Mouse (Mus musculus) forebrain, embryonic 13.5 days (tissue): Measurements from ENCODE around the gene Rapgef3. TPM values are rescaled to one million over a fixed set of nuclear protein-coding genes. Genes with fewer than 3 reads are reported as not detected.

Experiments used
- ATAC-seq: fragments of 200-750 bp; cut with Nextera tagmentation; 2 replicates; pipeline ENCODE4 v1.8.0; 2017
- H3K27ac ChIP-seq: fragments of 300-500 bp; sonication (generic); 2 replicates; pipeline ENCODE4 v1.5.1; 2015; ENCODE audit warnings: inconsistent platforms, mild to moderate bottlenecking, moderate library complexity
- H3K27me3 ChIP-seq: fragments of 300-500 bp; sonication (generic); 2 replicates; pipeline ENCODE4 v1.6.1; 2015; ENCODE audit warnings: mild to moderate bottlenecking, inconsistent platforms
- H3K36me3 ChIP-seq: fragments of 300-500 bp; sonication (generic); 2 replicates; pipeline ENCODE4 v1.6.1; 2015; ENCODE audit warnings: mild to moderate bottlenecking, inconsistent platforms; ENCODE audit not compliant: poor library complexity, severe bottlenecking
- H3K4me1 ChIP-seq: fragments of 300-500 bp; sonication (generic); 2 replicates; pipeline ENCODE4 v1.6.1; 2015; ENCODE audit warnings: inconsistent platforms
- H3K4me2 ChIP-seq: fragments of 300-500 bp; sonication (generic); 2 replicates; pipeline ENCODE4 v1.6.1; 2015; ENCODE audit warnings: inconsistent platforms, mild to moderate bottlenecking, moderate library complexity
- H3K4me3 ChIP-seq: fragments of 300-500 bp; sonication (generic); 2 replicates; pipeline ENCODE4 v1.5.1; 2015; ENCODE audit warnings: mild to moderate bottlenecking, inconsistent platforms
- H3K9ac ChIP-seq: fragments of 300-500 bp; sonication (generic); 2 replicates; pipeline ENCODE4 v1.6.1; 2015; ENCODE audit warnings: mild to moderate bottlenecking, inconsistent platforms
- H3K9me3 ChIP-seq: fragments of 300-500 bp; sonication (generic); replicated peaks from 2 replicates; pipeline ENCODE4 v1.6.1; 2016; ENCODE audit warnings: inconsistent platforms
- WGBS: fragments of 180-500 bp; shearing (Covaris S2); methylation state at CpG from one replicate; pipeline ENCODE4 v1.1.7; 2015; 5-methylcytosine and 5-hydroxymethylcytosine counted together
- polyA plus RNA-seq: library from polyadenylated mRNA; unstranded; fragments of >200 nt; fragmentation: Nextera tagmentation; extraction: Ambion mirVana; gene quantifications from 2 replicates; pipeline ENCODE4 v1.2.1, GENCODE M21; 2015

Gene Rapgef3
- polyA plus RNA-seq, 1 experiment from 2014 or later: 6.7 TPM

DNA sequence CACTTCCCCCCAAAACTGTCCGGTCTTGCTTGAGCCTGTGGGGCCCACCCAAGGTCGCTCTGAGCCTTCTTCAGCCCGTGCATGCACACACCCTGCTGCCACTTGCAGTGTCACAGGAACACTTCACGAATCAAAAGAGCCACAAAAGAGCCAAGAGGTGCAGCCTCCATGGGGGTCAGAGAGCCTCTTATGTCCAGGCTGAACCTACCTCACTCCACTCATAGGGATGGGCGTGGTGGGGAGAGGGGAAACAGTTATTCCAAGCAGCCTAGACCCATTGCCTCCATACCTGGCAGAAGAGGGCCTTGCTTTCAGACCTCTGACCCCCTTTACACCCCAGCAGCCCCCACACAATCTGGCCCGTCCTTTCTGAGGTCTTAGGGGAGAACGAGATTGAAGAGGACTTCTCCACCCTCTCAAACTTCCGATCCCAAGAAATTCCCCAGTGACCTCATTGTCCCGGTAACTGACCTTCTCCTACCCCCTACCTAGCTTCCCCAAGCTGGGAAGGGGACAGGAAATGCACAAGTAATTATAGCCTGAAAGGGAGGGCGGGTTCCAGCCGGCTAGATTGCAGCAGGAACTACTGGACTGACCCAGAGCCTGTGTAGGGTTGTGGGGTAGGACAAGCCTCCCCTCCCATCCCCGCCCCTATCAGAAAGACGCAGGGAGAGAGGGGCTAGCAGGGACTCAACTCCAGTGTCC, 2.5 kb downstream of the Rapgef3 start:
- peaks cover 59% of the 10 kb centered on the region for H3K27me3 ChIP-seq

DNA sequence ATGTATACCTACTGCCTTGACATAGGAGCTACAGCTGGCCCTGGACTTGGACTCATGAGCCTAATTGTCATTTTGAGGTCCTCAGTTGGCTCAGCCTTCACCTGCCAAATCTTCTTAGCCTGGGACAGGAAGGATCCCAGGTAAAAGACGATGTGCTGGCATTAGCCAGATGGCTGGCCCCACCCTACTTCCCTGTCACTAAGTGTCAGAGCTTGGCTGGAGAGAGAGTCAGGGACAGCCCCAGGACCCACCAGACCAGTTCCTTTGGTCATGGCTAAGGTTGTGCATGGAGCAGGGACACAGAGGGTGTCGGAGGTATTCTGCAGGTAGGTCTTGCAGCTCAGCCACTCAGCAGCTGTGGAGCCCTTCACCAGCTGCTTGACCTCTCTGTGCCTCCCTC, 3.2 kb downstream of the Rapgef3 start:
- no peak overlapping the region for H3K27ac ChIP-seq
- no peaks in the 10 kb centered on the region for H3K9me3 ChIP-seq
- H3K4me3 ChIP-seq: no peak overlapping the region
- peaks cover 52% of the 10 kb centered on the region for H3K27me3 ChIP-seq
- 85% methylated on average over 2 of the region's 2 CpGs for WGBS
- no peak overlapping the region for H3K9ac ChIP-seq
- no peak for ATAC-seq
- no peaks in the 10 kb centered on the region for H3K36me3 ChIP-seq
- peaks cover 31% of the 10 kb centered on the region for H3K4me1 ChIP-seq
- no peak overlapping the region for H3K4me2 ChIP-seq

More for the DNA sequence above, 2.5 kb downstream of the Rapgef3 start:
- H3K36me3 ChIP-seq: no peaks in the 10 kb centered on the region
- H3K4me1 ChIP-seq: peaks cover 31% of the 10 kb centered on the region
- H3K4me2 ChIP-seq: peak overlapping the region; percentile 94
- no peak overlapping the region for H3K27ac ChIP-seq
- ATAC-seq: no peak
- H3K9me3 ChIP-seq: no peaks in the 10 kb centered on the region
- no peak overlapping the region for H3K9ac ChIP-seq
- no peak overlapping the region for H3K4me3 ChIP-seq
- 42% methylated on average over 13 of the region's 13 CpGs for WGBS

DNA sequence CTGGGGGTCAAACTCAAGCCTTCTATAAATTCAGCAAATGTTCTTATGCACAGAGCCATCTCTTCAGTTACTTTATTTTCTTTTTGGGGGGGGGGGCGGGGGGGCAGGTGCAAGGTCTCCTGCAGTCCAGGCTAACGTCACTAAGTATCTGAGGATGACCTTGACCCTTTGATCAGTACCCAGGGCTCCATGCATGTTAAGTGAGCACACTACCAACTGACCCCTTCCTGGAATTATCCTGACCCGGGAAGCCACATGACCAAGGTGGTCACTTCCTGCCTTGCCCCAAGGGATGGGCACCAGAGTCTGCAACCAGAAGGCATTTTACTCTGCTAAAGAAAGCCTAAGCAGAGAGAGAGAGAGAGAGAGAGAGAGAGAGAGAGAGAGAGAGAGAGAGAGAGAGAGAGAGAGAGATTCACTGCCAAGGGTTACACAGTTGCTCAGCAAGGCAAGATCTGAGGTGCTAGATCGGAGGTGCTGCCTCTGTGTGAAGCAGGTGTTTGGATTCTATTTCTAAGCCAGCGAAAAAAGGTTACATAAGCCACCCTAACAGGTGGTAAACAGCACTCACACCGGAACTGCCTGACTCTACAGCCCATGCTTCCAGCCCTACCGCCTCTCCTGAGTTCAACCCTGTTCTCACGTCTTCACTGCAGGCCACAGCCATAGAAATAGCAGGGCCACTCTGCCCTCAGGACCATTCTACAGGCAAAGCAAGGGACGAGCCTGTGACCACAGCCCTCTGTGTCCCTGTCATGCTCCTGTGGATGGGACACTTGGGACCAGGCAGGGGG, 4.3 kb downstream of the Rapgef3 start:
- Histone ChIP-seq H3K4me2 (no peak overlapping the region), H3K9me3 (no peaks in the 10 kb centered on the region), H3K9ac (no peak overlapping the region), H3K36me3 (no peaks in the 10 kb centered on the region), H3K27me3 (peaks cover 42% of the 10 kb centered on the region), H3K27ac (no peak overlapping the region), H3K4me1 (peaks cover 31% of the 10 kb centered on the region), H3K4me3 (no peak overlapping the region)
- ATAC-seq: no peak
- 72% methylated on average over 9 of the region's 9 CpGs for WGBS

DNA sequence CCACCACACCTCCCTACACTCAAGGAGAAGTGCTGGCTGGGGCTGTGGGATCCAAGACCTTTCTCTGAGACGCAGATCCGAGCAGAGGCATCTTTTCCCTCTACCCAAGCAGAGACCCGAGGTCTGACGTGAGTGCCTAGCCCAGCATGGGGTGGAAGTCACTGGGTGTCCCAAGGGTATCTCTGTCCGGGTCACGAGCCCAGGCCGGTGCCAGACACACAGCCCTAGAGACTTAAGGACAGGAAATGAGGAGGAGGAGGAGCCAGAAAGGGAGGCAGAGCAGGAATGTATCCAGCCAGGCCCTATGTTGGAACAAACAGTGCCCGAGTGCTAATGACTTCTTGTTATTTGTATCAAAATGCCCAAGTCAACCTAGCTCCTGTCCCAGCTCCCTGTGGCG, 5.0 kb downstream of the Rapgef3 start:
- 77% methylated on average over 9 of the region's 9 CpGs for WGBS
- ATAC-seq: no peak
- Histone ChIP-seq H3K4me2 (no peak overlapping the region), H3K9me3 (no peaks in the 10 kb centered on the region), H3K36me3 (no peaks in the 10 kb centered on the region), H3K27me3 (peaks cover 35% of the 10 kb centered on the region), H3K27ac (no peak overlapping the region), H3K9ac (no peak overlapping the region), H3K4me3 (no peak overlapping the region), H3K4me1 (peaks cover 24% of the 10 kb centered on the region)

DNA sequence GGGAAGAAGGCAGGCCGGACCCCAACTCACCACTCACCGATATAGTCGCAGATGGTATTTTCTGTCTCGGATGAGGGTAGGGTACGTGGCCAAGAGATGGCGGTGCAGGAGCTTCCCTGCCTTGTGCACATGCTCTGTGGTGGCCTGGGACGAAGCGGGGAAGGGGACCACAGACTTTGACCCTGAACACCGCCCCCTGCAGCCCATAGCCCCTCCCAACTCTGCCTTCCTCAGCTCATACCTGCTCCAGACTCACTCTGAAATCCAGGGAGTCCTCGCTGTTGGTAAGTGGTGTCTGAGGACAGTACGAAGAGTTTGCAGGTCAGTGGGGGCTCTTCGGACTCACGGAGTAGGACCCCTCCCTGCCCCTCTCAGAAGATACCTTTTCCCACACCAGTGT, 6.3 kb downstream of the Rapgef3 start:
- H3K4me1 ChIP-seq: peaks cover 11% of the 10 kb centered on the region
- 37% methylated on average over 13 of the region's 13 CpGs for WGBS

DNA sequence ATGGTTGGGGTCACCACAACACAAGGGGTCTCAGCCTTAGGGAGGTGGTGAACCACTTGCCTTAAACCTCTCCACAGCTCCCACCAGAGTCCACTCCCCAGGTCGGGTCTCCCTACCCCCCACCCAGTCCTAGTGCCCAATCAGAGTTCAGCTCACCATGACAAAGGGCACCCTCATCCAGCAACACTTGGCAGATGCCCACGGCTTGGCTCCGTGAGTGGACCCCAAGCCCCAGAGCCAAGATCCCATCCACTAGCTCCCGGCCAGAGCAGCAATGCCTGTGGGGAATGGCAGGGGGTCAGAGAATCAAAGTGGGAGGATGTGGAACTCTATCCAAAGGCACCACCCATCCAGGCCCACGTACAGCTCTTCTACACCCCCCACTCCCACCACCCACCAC, 6.8 kb downstream of the Rapgef3 start:
- Histone ChIP-seq H3K4me2 (no peak overlapping the region), H3K36me3 (no peaks in the 10 kb centered on the region), H3K9ac (no peak overlapping the region), H3K4me3 (no peak overlapping the region), H3K27ac (no peak overlapping the region), H3K27me3 (peaks cover 18% of the 10 kb centered on the region), H3K4me1 (peaks cover 6% of the 10 kb centered on the region), H3K9me3 (no peaks in the 10 kb centered on the region)
- 65% methylated on average over 5 of the region's 5 CpGs for WGBS
- ATAC-seq: no peak

More for the DNA sequence above, 6.3 kb downstream of the Rapgef3 start:
- no peak for ATAC-seq
- Histone ChIP-seq H3K4me2 (no peak overlapping the region), H3K9me3 (no peaks in the 10 kb centered on the region), H3K27me3 (peaks cover 22% of the 10 kb centered on the region), H3K9ac (no peak overlapping the region), H3K36me3 (no peaks in the 10 kb centered on the region), H3K4me3 (no peak overlapping the region), H3K27ac (no peak overlapping the region)

DNA sequence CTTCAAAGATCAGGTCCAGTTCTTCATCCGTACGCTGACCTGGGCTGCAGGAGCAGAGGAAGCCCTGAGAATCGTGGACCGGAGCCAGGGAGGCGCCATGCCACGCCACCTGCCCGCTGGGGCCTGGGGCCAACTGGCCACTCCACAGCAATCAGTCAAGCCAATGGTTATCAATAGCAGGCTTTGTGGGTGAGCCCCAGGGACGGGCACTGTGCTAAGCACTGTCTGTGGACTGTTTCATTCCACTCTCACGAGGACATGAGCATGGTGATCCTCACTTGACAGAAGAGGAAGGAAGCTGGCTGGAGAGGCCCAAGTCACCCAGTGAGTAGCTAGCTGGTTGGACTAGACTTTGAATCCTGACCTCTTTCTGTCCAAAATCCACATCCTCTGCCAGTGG, 7.8 kb downstream of the Rapgef3 start:
- 93% methylated on average over 9 of the region's 9 CpGs for WGBS
- Histone ChIP-seq H3K9me3 (no peaks in the 10 kb centered on the region), H3K9ac (no peak overlapping the region), H3K4me1 (no peaks in the 10 kb centered on the region), H3K4me3 (no peak overlapping the region), H3K27me3 (peaks cover 10% of the 10 kb centered on the region), H3K36me3 (no peaks in the 10 kb centered on the region), H3K4me2 (no peak overlapping the region), H3K27ac (no peak overlapping the region)
- no peak for ATAC-seq

DNA sequence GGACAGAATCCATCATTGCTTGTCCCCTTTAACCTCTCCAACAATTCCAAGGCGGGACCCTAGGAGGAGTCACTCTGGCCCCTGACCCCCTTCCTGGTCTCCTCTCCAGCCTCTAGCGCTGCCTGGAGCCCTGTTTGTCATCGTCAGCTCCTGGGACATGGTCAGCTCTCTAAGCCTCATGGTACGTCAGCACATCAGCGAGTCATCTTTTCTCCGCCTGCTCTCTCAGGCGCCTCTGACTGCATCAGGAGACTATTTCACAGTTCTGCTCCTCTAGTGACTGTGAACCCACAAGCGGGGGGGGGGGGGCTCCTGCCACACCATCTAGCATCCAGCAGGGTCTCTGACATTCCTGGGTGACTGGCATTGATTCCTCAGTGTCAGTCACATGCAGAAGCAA, 12.4 kb downstream of the Rapgef3 start:
- WGBS: 59% methylated on average over 8 of the region's 8 CpGs
- no peak overlapping the region for H3K4me3 ChIP-seq
- ATAC-seq: no peak
- H3K9ac ChIP-seq: no peak overlapping the region
- peaks cover 15% of the 10 kb centered on the region for H3K4me1 ChIP-seq
- no peaks in the 10 kb centered on the region for H3K9me3 ChIP-seq
- H3K4me2 ChIP-seq: no peak overlapping the region
- no peak overlapping the region for H3K27ac ChIP-seq
- H3K27me3 ChIP-seq: no peaks in the 10 kb centered on the region
- H3K36me3 ChIP-seq: no peaks in the 10 kb centered on the region

DNA sequence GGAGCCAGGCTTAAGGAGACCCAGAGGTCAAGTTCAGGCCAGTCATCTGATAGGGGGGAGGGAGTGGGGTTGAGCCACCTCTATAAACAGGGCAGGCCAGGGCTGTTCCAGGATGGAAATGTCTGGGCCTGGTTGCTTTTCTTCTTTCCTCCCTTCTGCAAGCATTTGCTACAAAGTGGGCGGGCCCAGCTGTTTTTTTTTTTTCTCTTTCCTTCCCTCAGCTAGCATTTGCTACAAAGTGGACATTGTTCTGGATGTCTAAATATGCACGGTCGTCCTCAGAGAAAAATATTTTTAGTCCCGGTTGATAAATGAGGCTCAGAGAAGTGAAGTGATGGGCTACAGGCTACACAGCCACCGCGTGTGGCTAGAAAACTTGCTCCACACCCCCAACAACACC, 13.3 kb downstream of the Rapgef3 start:
- WGBS: 62% methylated on average over 6 of the region's 6 CpGs
- no peaks in the 10 kb centered on the region for H3K9me3 ChIP-seq
- H3K9ac ChIP-seq: no peak overlapping the region
- no peak overlapping the region for H3K27ac ChIP-seq
- no peak for ATAC-seq
- H3K4me1 ChIP-seq: peaks cover 21% of the 10 kb centered on the region
- H3K27me3 ChIP-seq: no peaks in the 10 kb centered on the region
- H3K4me2 ChIP-seq: no peak overlapping the region
- H3K4me3 ChIP-seq: no peak overlapping the region
- no peaks in the 10 kb centered on the region for H3K36me3 ChIP-seq

DNA sequence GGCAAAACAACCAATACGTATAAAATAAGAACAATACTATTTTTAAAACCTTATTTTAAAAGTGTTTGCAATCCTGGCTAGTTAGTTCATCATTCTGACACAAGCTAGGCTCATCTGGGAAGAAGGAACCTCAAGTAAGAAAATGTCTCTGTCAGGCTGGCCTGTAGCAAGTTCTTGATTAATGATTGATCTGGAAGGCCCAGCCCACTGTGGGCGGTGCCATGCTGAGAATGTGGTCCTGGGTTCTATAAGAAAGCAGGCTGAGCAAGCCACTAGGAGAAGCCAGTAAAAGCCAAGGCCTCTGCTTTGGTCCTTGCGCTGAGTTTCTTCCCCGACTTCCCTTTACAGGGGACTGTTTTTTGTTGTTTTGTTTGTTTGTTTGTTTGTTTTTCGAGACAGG, 15.3 kb downstream of the Rapgef3 start:
- ATAC-seq: no peak
- no peak overlapping the region for H3K4me2 ChIP-seq

DNA sequence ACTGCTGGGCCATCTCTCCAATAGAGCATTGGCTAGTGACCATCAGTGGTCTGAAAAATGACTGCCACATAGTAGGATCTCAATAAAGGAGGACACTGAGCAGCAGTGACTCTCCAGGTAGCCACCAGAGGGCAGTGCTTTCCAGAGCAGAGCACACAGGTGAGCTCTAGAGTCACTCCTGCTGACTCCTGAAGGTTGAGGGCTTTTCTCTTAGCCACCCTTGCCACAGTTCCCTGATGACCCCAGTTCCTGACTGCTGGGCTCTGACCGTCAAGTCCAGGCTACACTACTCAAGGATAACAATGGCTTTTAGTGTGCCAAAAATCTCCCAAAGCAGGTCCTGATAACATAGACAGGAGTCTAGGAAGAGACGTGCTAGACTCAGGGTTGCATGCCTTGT, 16.1 kb downstream of the Rapgef3 start:
- WGBS: 84% methylated on average over 2 of the region's 2 CpGs
- Histone ChIP-seq H3K36me3 (no peaks in the 10 kb centered on the region), H3K4me2 (no peak overlapping the region)

More for the DNA sequence above, 15.3 kb downstream of the Rapgef3 start:
- no peaks in the 10 kb centered on the region for H3K36me3 ChIP-seq
- H3K9ac ChIP-seq: no peak overlapping the region
- 92% methylated on average over 5 of the region's 5 CpGs for WGBS
- H3K4me1 ChIP-seq: peaks cover 27% of the 10 kb centered on the region
- no peaks in the 10 kb centered on the region for H3K9me3 ChIP-seq
- no peak overlapping the region for H3K27ac ChIP-seq
- H3K4me3 ChIP-seq: no peak overlapping the region
- H3K27me3 ChIP-seq: no peaks in the 10 kb centered on the region

DNA sequence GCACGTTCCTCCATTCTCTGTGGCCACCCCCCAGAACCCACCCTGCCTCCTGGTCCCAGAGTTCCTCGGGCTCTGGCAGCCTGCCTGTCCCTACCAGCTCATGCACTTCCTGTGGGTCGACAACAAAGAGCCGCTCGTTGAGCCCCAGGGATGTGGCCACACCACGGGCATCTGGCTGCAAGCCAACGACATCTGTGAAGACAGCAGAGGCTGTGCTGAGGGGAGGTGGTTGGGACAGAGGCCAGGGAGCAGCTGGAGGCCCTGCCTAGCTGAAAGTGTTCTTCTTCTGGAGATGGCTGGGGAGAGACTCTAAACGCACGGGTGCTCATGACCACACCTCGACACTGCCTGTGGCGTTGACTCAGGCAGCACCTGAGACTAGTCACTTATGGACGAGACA, 17.1 kb downstream of the Rapgef3 start:
- Histone ChIP-seq H3K9ac (peak overlapping the region; percentile 21; the same call in 1 of the 2 replicates), H3K27ac (peak overlapping the region; percentile 74), H3K36me3 (no peaks in the 10 kb centered on the region), H3K4me2 (peak overlapping the region; percentile 18; the same call in 1 of the 2 replicates), H3K9me3 (no peaks in the 10 kb centered on the region), H3K27me3 (no peaks in the 10 kb centered on the region), H3K4me3 (no peak overlapping the region), H3K4me1 (peaks cover 27% of the 10 kb centered on the region)
- WGBS: 19% methylated on average over 12 of the region's 12 CpGs
- peak; percentile 87 for ATAC-seq

More for the DNA sequence above, 16.1 kb downstream of the Rapgef3 start:
- ATAC-seq: no peak
- H3K4me3 ChIP-seq: no peak overlapping the region
- H3K9me3 ChIP-seq: no peaks in the 10 kb centered on the region
- no peak overlapping the region for H3K9ac ChIP-seq
- H3K27ac ChIP-seq: no peak overlapping the region
- peaks cover 27% of the 10 kb centered on the region for H3K4me1 ChIP-seq
- H3K27me3 ChIP-seq: no peaks in the 10 kb centered on the region
